In the genomic region with DNA sequence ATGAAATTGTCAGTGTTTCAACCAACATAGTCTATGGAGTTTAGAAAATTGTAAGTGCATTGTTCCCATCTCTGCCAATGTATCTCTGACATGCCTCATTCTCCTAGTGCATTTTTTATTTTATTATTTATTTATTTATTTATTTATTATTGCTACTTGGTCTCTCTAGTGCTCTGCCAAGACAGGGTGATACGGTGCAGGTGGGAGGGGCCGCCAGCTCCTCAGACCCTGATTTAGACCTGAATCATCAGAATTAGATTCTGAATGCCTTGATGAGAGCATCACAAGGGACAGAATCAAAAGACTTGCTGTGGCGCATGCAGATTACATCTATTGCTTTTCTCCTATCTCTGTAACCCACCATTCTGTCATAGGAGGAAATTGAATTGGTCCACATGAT, we compare ENCODE assay signal across 27 mouse cellular contexts.
DNase-seq lines count a peak whose midpoint lies in the region; ATAC-seq lines count a peak whose summit lies in the region.
"Had no signal": no experiment of that assay in that cellular context is flagged by ENCODE, and none has a peak within 500 bp of the region (broad histone marks: within the 10 kb centered on the region; RNA-seq: fewer than 3 reads in every experiment).

No protein-coding gene starts in this region.

- WGBS in hindbrain, embryonic 14.5 days, result 75% methylated on average over 3 of the region's 3 CpGs
- 93% methylated on average over 3 of the region's 3 CpGs for WGBS in hindbrain, embryonic 10.5 days
- 77% methylated on average over 3 of the region's 3 CpGs for WGBS in midbrain, embryonic 13.5 days
- WGBS in midbrain, embryonic 11.5 days, result 92% methylated on average over 3 of the region's 3 CpGs
- 80% methylated on average over 3 of the region's 3 CpGs for whole genome bisulfite sequencing in neural tube, embryonic 13.5 days
- 91% methylated on average over 3 of the region's 3 CpGs for WGBS in neural tube, embryonic 15.5 days
- WGBS in embryonic facial prominence, embryonic 10.5 days, result 89% methylated on average over 3 of the region's 3 CpGs

- peak overlapping the region; percentile 48; the same call in 1 of the 2 replicates for H3K27ac ChIP-seq in hindbrain, embryonic 14.5 days
- H3K27ac ChIP-seq in hindbrain, embryonic 10.5 days, result no peak overlapping the region
- H3K27ac ChIP-seq in midbrain, embryonic 13.5 days, result 0 out of 2 replicates have a peak overlapping the region, but pooled peaks have one; percentile 17
- no peak overlapping the region for H3K27ac ChIP-seq in midbrain, embryonic 11.5 days (ENCODE audit: low read depth, low read length)
- H3K27ac ChIP-seq in neural tube, embryonic 13.5 days (replicated peaks), result 0 out of 2 replicates have a peak overlapping the region, but pooled peaks have one; percentile 6
- no peak overlapping the region; the same call in 1 of the 2 replicates for H3K27ac ChIP-seq in neural tube, embryonic 15.5 days (replicated peaks)
- H3K27ac ChIP-seq in embryonic facial prominence, embryonic 10.5 days (replicated peaks), result no peak overlapping the region
- H3K27ac ChIP-seq: embryonic facial prominence, embryonic 13.5 days; forebrain, embryonic 12.5 days; forebrain, embryonic 15.5 days; heart, embryonic 15.5 days had no signal

- H3K4me2 ChIP-seq in hindbrain, embryonic 14.5 days (replicated peaks), result no peak overlapping the region
- no peak overlapping the region for H3K4me2 ChIP-seq in midbrain, embryonic 13.5 days (replicated peaks)
- H3K4me2 ChIP-seq in midbrain, embryonic 11.5 days, result no peak overlapping the region
- no peak overlapping the region for H3K4me2 ChIP-seq in neural tube, embryonic 13.5 days
- no peak overlapping the region for H3K4me2 ChIP-seq in neural tube, embryonic 15.5 days
- H3K4me2 ChIP-seq: embryonic facial prominence, embryonic 13.5 days; forebrain, embryonic 12.5 days; forebrain, embryonic 15.5 days; heart, embryonic 12.5 days; heart, embryonic 15.5 days had no signal

- H3K9ac ChIP-seq in hindbrain, embryonic 14.5 days, result no peak overlapping the region
- no peak overlapping the region for H3K9ac ChIP-seq in midbrain, embryonic 13.5 days (replicated peaks)
- H3K9ac ChIP-seq in midbrain, embryonic 11.5 days (ENCODE audit: low read length), result no peak overlapping the region
- no peak overlapping the region for H3K9ac ChIP-seq in neural tube, embryonic 13.5 days
- H3K9ac ChIP-seq in neural tube, embryonic 15.5 days (replicated peaks), result no peak overlapping the region
- H3K9ac ChIP-seq: embryonic facial prominence, embryonic 13.5 days; forebrain, embryonic 12.5 days; forebrain, embryonic 15.5 days; heart, embryonic 12.5 days; heart, embryonic 15.5 days had no signal

- H3K27me3 ChIP-seq in hindbrain, embryonic 14.5 days (ENCODE audit: control insufficient read depth, insufficient read depth, low read length), result no peaks in the 10 kb centered on the region
- no peaks in the 10 kb centered on the region for H3K27me3 ChIP-seq in hindbrain, embryonic 10.5 days (ENCODE audit: insufficient read depth, poor library complexity, severe bottlenecking)
- H3K27me3 ChIP-seq in midbrain, embryonic 13.5 days, result no peaks in the 10 kb centered on the region
- H3K27me3 ChIP-seq in midbrain, embryonic 11.5 days (ENCODE audit: control insufficient read depth, insufficient read depth, low read length), result no peaks in the 10 kb centered on the region
- H3K27me3 ChIP-seq in neural tube, embryonic 13.5 days, result no peaks in the 10 kb centered on the region
- no peaks in the 10 kb centered on the region for H3K27me3 ChIP-seq in neural tube, embryonic 15.5 days (replicated peaks)
- H3K27me3 ChIP-seq in embryonic facial prominence, embryonic 10.5 days (replicated peaks; ENCODE audit: low read depth, poor library complexity, severe bottlenecking), result no peaks in the 10 kb centered on the region
- H3K27me3 ChIP-seq: CH12.LX; embryonic facial prominence, embryonic 13.5 days; forebrain, embryonic 12.5 days; forebrain, embryonic 15.5 days; heart, embryonic 12.5 days; heart, embryonic 15.5 days; Patski had no signal

- 0 out of 2 replicates have a peak, but pooled peaks cover 5% of the 10 kb centered on the region for H3K9me3 ChIP-seq in hindbrain, embryonic 14.5 days (ENCODE audit: control insufficient read depth, low read length)
- H3K9me3 ChIP-seq in hindbrain, embryonic 10.5 days, result peaks cover 10% of the 10 kb centered on the region
- 0 out of 2 replicates have a peak, but pooled peaks cover 4% of the 10 kb centered on the region for H3K9me3 ChIP-seq in midbrain, embryonic 13.5 days
- no peaks in the 10 kb centered on the region for H3K9me3 ChIP-seq in midbrain, embryonic 11.5 days (ENCODE audit: control insufficient read depth, low read length)
- no peaks in the 10 kb centered on the region for H3K9me3 ChIP-seq in neural tube, embryonic 13.5 days
- no peaks in the 10 kb centered on the region for H3K9me3 ChIP-seq in neural tube, embryonic 15.5 days (replicated peaks)
- no peaks in the 10 kb centered on the region for H3K9me3 ChIP-seq in embryonic facial prominence, embryonic 10.5 days
- H3K9me3 ChIP-seq: embryonic facial prominence, embryonic 13.5 days; forebrain, embryonic 15.5 days; heart, embryonic 15.5 days had no signal

- H3K4me3 ChIP-seq in hindbrain, embryonic 14.5 days (replicated peaks; ENCODE audit: low read length), result no peak overlapping the region
- no peak overlapping the region for H3K4me3 ChIP-seq in hindbrain, embryonic 10.5 days
- no peak overlapping the region for H3K4me3 ChIP-seq in midbrain, embryonic 13.5 days (replicated peaks)
- H3K4me3 ChIP-seq in midbrain, embryonic 11.5 days (ENCODE audit: low read depth, low read length), result no peak overlapping the region
- no peak overlapping the region for H3K4me3 ChIP-seq in neural tube, embryonic 13.5 days
- H3K4me3 ChIP-seq in neural tube, embryonic 15.5 days (replicated peaks), result no peak overlapping the region
- H3K4me3 ChIP-seq in embryonic facial prominence, embryonic 10.5 days, result no peak overlapping the region
- H3K4me3 ChIP-seq: embryonic facial prominence, embryonic 13.5 days; erythroblast, embryonic 14.5 days; forebrain, embryonic 12.5 days; forebrain, embryonic 15.5 days; heart, embryonic 12.5 days; heart, embryonic 15.5 days had no signal

- H3K4me1 ChIP-seq in hindbrain, embryonic 14.5 days (replicated peaks; ENCODE audit: control insufficient read depth, insufficient read depth, low read length), result no peaks in the 10 kb centered on the region
- no peaks in the 10 kb centered on the region for H3K4me1 ChIP-seq in hindbrain, embryonic 10.5 days (replicated peaks)
- H3K4me1 ChIP-seq in midbrain, embryonic 13.5 days (replicated peaks), result no peaks in the 10 kb centered on the region; the same call in 1 of the 2 replicates
- H3K4me1 ChIP-seq in midbrain, embryonic 11.5 days (ENCODE audit: control insufficient read depth, insufficient read depth, low read length), result no peaks in the 10 kb centered on the region
- H3K4me1 ChIP-seq in neural tube, embryonic 13.5 days (replicated peaks), result no peaks in the 10 kb centered on the region
- no peaks in the 10 kb centered on the region for H3K4me1 ChIP-seq in neural tube, embryonic 15.5 days
- H3K4me1 ChIP-seq in embryonic facial prominence, embryonic 10.5 days, result no peaks in the 10 kb centered on the region
- H3K4me1 ChIP-seq: embryonic facial prominence, embryonic 13.5 days; forebrain, embryonic 12.5 days; forebrain, embryonic 15.5 days; heart, embryonic 12.5 days; heart, embryonic 15.5 days had no signal

- H3K36me3 ChIP-seq in hindbrain, embryonic 14.5 days (replicated peaks; ENCODE audit: control insufficient read depth, insufficient read depth), result no peaks in the 10 kb centered on the region
- no peaks in the 10 kb centered on the region for H3K36me3 ChIP-seq in hindbrain, embryonic 10.5 days
- H3K36me3 ChIP-seq in midbrain, embryonic 13.5 days, result no peaks in the 10 kb centered on the region
- H3K36me3 ChIP-seq in midbrain, embryonic 11.5 days (ENCODE audit: control insufficient read depth, insufficient read depth, low read length), result no peaks in the 10 kb centered on the region
- H3K36me3 ChIP-seq in neural tube, embryonic 13.5 days, result no peaks in the 10 kb centered on the region
- H3K36me3 ChIP-seq in neural tube, embryonic 15.5 days, result no peaks in the 10 kb centered on the region
- no peaks in the 10 kb centered on the region for H3K36me3 ChIP-seq in embryonic facial prominence, embryonic 10.5 days (replicated peaks)
- H3K36me3 ChIP-seq: embryonic facial prominence, embryonic 13.5 days; forebrain, embryonic 12.5 days; forebrain, embryonic 15.5 days; G1E; heart, embryonic 12.5 days; heart, embryonic 15.5 days had no signal

- no peak for DNase-seq in hindbrain, embryonic 14.5 days (ENCODE audit: low spot score)
- DNase-seq in hindbrain, embryonic 10.5 days (ENCODE audit: low spot score), result no peak
- no peak for DNase-seq in midbrain, embryonic 11.5 days (ENCODE audit: low spot score, missing footprints)
- no peak for DNase-seq in embryonic facial prominence, embryonic 10.5 days (ENCODE audit: low spot score)
- DNase-seq: adrenal gland, postnatal 10 days; adrenal gland, postnatal 36 days; B cell, adult 2 months; cerebellum, adult 11 months; cerebellum, adult 2 months; cerebellum, adult 9-11 months; cerebellum, postnatal 25 days; gastrocnemius, postnatal 25 days; heart, adult 18-20 months; heart, postnatal 10 days; heart, postnatal 36 days had no signal

- no peak for ATAC-seq in hindbrain, embryonic 14.5 days (ENCODE audit: low FRiP score)
- peak; percentile 60; the same call in 1 of the 2 replicates for ATAC-seq in midbrain, embryonic 13.5 days
- no peak for ATAC-seq in midbrain, embryonic 11.5 days (ENCODE audit: low FRiP score)
- ATAC-seq in neural tube, embryonic 13.5 days (ENCODE audit: low read depth), result no peak
- ATAC-seq in neural tube, embryonic 15.5 days (ENCODE audit: low FRiP score), result no peak
- ATAC-seq: forebrain, embryonic 15.5 days; Patski had no signal

Comparison
In these comparisons a context has a peak if more than half of its experiments do, and no peak if none do; other contexts are left out.
1. H3K27ac ChIP-seq: peak in hindbrain, embryonic 14.5 days (single experiment), midbrain, embryonic 13.5 days (single experiment) and neural tube, embryonic 13.5 days (single experiment); none in hindbrain, embryonic 10.5 days (single experiment), midbrain, embryonic 11.5 days (single experiment), neural tube, embryonic 15.5 days (single experiment) and embryonic facial prominence, embryonic 10.5 days (single experiment).